Mouse (Mus musculus): ENCODE results near the gene Nat8f1. TPM values are rescaled to one million over a fixed set of nuclear protein-coding genes. Genes with fewer than 3 reads are reported as not detected.

Nat8f1 gene
- polyA plus RNA-seq, 1 experiment from 2014 or later: 128 TPM

Other genes with a start within 250 kb of the Nat8f1 start
- gene Nat8f7, start 202.5 kb downstream of the Nat8f1 start, polyA plus RNA-seq (2015; fragmentation: Nextera tagmentation; extraction: Ambion mirVana): not detected in 2 replicates
- 0.14 and 0.19 TPM in 2 replicates for gene Nat8f3, start 149.9 kb downstream of the Nat8f1 start, polyA plus RNA-seq (2015; fragmentation: Nextera tagmentation; extraction: Ambion mirVana)
- 0.20 TPM in 1 of 2 replicates, not detected in the other for gene Nat8f6, start 94.7 kb downstream of the Nat8f1 start, polyA plus RNA-seq (2015; fragmentation: Nextera tagmentation; extraction: Ambion mirVana)
- gene Nat8f5, start 94.7 kb downstream of the Nat8f1 start, polyA plus RNA-seq (2015; fragmentation: Nextera tagmentation; extraction: Ambion mirVana): 0.32 TPM in 1 of 2 replicates, not detected in the other
- 2.6 and 4.3 TPM in 2 replicates for gene Nat8, start 83.6 kb downstream of the Nat8f1 start, polyA plus RNA-seq (2015; fragmentation: Nextera tagmentation; extraction: Ambion mirVana)
- gene Nat8f2, start 46.5 kb downstream of the Nat8f1 start, polyA plus RNA-seq (2015; fragmentation: Nextera tagmentation; extraction: Ambion mirVana): 2.7 and 3.8 TPM in 2 replicates
- gene Nat8f4, start 10.8 kb downstream of the Nat8f1 start, polyA plus RNA-seq (2015; fragmentation: Nextera tagmentation; extraction: Ambion mirVana): 8.2 and 8.6 TPM in 2 replicates
- 35.3 and 41.1 TPM in 2 replicates for gene Tprkb, start 3.8 kb downstream of the Nat8f1 start, polyA plus RNA-seq (2015; fragmentation: Nextera tagmentation; extraction: Ambion mirVana)
- 40.5 and 48.3 TPM in 2 replicates for gene Dusp11, start 46.0 kb upstream of the Nat8f1 start, polyA plus RNA-seq (2015; fragmentation: Nextera tagmentation; extraction: Ambion mirVana)
- not detected in 2 replicates for gene Figla, start 100.5 kb upstream of the Nat8f1 start, polyA plus RNA-seq (2015; fragmentation: Nextera tagmentation; extraction: Ambion mirVana)
- 5.0 and 6.0 TPM in 2 replicates for gene Add2, start 113.0 kb upstream of the Nat8f1 start, polyA plus RNA-seq (2015; fragmentation: Nextera tagmentation; extraction: Ambion mirVana)

All from kidney, embryonic 16.5 days (tissue).